In the genomic region with DNA sequence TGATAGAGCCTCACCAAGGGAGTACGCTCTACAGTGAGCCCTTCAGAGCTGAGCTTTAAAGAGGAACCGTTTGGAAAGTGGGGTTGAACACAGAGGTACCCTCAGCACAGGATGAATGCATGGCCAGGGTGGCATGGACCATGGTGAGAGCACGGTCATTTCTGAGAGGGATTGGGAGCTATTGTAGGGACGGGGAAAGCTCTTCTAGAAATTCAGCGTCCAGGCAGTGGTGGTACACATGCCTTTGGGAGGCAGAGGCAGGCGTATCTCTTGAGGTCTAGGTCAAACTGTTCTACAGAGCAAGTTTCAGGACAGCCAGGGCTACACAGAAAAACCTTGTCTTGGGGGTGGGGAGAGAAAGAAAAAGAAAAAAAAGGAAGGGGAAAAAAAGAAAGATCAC, we compare ENCODE assay signal across 19 mouse cellular contexts. TPM values are rescaled to one million over a fixed set of nuclear protein-coding genes. Genes with fewer than 3 reads are reported as not detected.
DNase-seq lines count a peak whose midpoint lies in the region; ATAC-seq and TF ChIP-seq lines count a peak whose summit lies in the region.
"Had no signal": no experiment of that assay in that cellular context is flagged by ENCODE, and none has a peak within 500 bp of the region (broad histone marks: within the 10 kb centered on the region; RNA-seq: fewer than 3 reads in every experiment).

No protein-coding gene starts in this region.

- no peak overlapping the region for H3K4me3 ChIP-seq in forebrain, embryonic 10.5 days
- H3K4me3 ChIP-seq in forebrain, embryonic 16.5 days (replicated peaks; ENCODE audit: low read length), result no peak overlapping the region
- no peak overlapping the region for H3K4me3 ChIP-seq in limb, embryonic 12.5 days (replicated peaks)
- no peak overlapping the region for H3K4me3 ChIP-seq in limb, embryonic 10.5 days
- no peak overlapping the region for H3K4me3 ChIP-seq in kidney, adult 2 months (ENCODE audit: insufficient read depth, low read depth, low read length)
- H3K4me3 ChIP-seq: lung, embryonic 15.5 days had no signal

- DNase-seq in forebrain, embryonic 10.5 days (ENCODE audit: extremely low spot score, low spot score), result no peak
- DNase-seq in limb, embryonic 10.5 days (ENCODE audit: low spot score), result no peak
- DNase-seq in thymus, postnatal 4 days, result peak; percentile 18
- DNase-seq in thymus, adult 18-20 months, result no peak
- no peak for DNase-seq in kidney, adult 2 months
- no peak for DNase-seq in kidney, postnatal 4 days
- DNase-seq: adrenal gland, postnatal 36 days; cerebellum, postnatal 10 days; heart, postnatal 10 days; kidney, adult 18-20 months; kidney, postnatal 25 days; layer of hippocampus, postnatal 36 days; left cerebral cortex, postnatal 4 days had no signal

- peaks cover 74% of the 10 kb centered on the region for H3K4me1 ChIP-seq in forebrain, embryonic 10.5 days
- peaks cover 57% of the 10 kb centered on the region for H3K4me1 ChIP-seq in forebrain, embryonic 16.5 days (replicated peaks; ENCODE audit: control insufficient read depth, insufficient read depth, low read length)
- peaks cover 52% of the 10 kb centered on the region for H3K4me1 ChIP-seq in limb, embryonic 12.5 days (replicated peaks)
- peaks cover 68% of the 10 kb centered on the region for H3K4me1 ChIP-seq in limb, embryonic 10.5 days
- H3K4me1 ChIP-seq in kidney, adult 2 months (ENCODE audit: control insufficient read depth, insufficient read depth, low read length), result peaks cover 12% of the 10 kb centered on the region

- H3K4me2 ChIP-seq in forebrain, embryonic 16.5 days (ENCODE audit: low read length), result no peak overlapping the region
- no peak overlapping the region for H3K4me2 ChIP-seq in limb, embryonic 12.5 days
- H3K4me2 ChIP-seq: lung, embryonic 15.5 days had no signal

- TF ChIP-seq POLR2A in kidney, adult 2 months (IDR thresholded peaks at IDR 0.05; ENCODE audit: low read depth, low read length), result no peak

- H3K36me3 ChIP-seq in forebrain, embryonic 10.5 days (replicated peaks), result peaks cover 80% of the 10 kb centered on the region
- peaks cover 19% of the 10 kb centered on the region for H3K36me3 ChIP-seq in forebrain, embryonic 16.5 days (ENCODE audit: control insufficient read depth, insufficient read depth)
- peaks cover 74% of the 10 kb centered on the region for H3K36me3 ChIP-seq in limb, embryonic 12.5 days
- H3K36me3 ChIP-seq in limb, embryonic 10.5 days, result peaks cover 80% of the 10 kb centered on the region
- no peaks in the 10 kb centered on the region for H3K36me3 ChIP-seq in kidney, adult 2 months (ENCODE audit: control insufficient read depth, insufficient read depth, low read length)

- WGBS in forebrain, embryonic 10.5 days, result 93% methylated on average over 6 of the region's 6 CpGs
- WGBS in forebrain, embryonic 16.5 days, result 91% methylated on average over 6 of the region's 6 CpGs
- WGBS in limb, embryonic 12.5 days, result 93% methylated on average over 6 of the region's 6 CpGs
- WGBS in limb, embryonic 10.5 days, result 91% methylated on average over 6 of the region's 6 CpGs
- 89% methylated on average over 6 of the region's 6 CpGs for WGBS in kidney, adult 2 months

- H3K9ac ChIP-seq in forebrain, embryonic 16.5 days (replicated peaks; ENCODE audit: low read depth, low read length), result no peak overlapping the region
- H3K9ac ChIP-seq in limb, embryonic 12.5 days (replicated peaks), result peak overlapping the region; percentile 23; the same call in 1 of the 2 replicates
- H3K9ac ChIP-seq: lung, embryonic 15.5 days had no signal

- no peaks in the 10 kb centered on the region for H3K9me3 ChIP-seq in forebrain, embryonic 10.5 days
- no peaks in the 10 kb centered on the region for H3K9me3 ChIP-seq in forebrain, embryonic 16.5 days (ENCODE audit: control insufficient read depth, low read length)
- no peaks in the 10 kb centered on the region for H3K9me3 ChIP-seq in limb, embryonic 12.5 days
- H3K9me3 ChIP-seq in limb, embryonic 10.5 days (replicated peaks), result no peaks in the 10 kb centered on the region
- H3K9me3 ChIP-seq: lung, embryonic 15.5 days had no signal

- no peak for TF ChIP-seq CTCF in kidney, adult 2 months (conservative IDR thresholded peaks at IDR 0.05; ENCODE audit: insufficient read depth, insufficient read length, low read depth, low read length)

- peak overlapping the region; percentile 27; the same call in 1 of the 2 replicates for H3K27ac ChIP-seq in forebrain, embryonic 10.5 days
- H3K27ac ChIP-seq in forebrain, embryonic 16.5 days (ENCODE audit: low read length), result no peak overlapping the region
- H3K27ac ChIP-seq in limb, embryonic 12.5 days, result no peak overlapping the region
- no peak overlapping the region for H3K27ac ChIP-seq in limb, embryonic 10.5 days
- H3K27ac ChIP-seq in kidney, adult 2 months (ENCODE audit: insufficient read depth, low read depth, low read length), result no peak overlapping the region
- H3K27ac ChIP-seq: hindbrain, postnatal 0 days; lung, embryonic 15.5 days had no signal

- H3K27me3 ChIP-seq in forebrain, embryonic 10.5 days (ENCODE audit: poor library complexity, severe bottlenecking), result no peaks in the 10 kb centered on the region
- H3K27me3 ChIP-seq in forebrain, embryonic 16.5 days (replicated peaks; ENCODE audit: control insufficient read depth, insufficient read depth, low read length), result no peaks in the 10 kb centered on the region
- H3K27me3 ChIP-seq in limb, embryonic 12.5 days, result no peaks in the 10 kb centered on the region
- H3K27me3 ChIP-seq in limb, embryonic 10.5 days (ENCODE audit: low read depth, poor library complexity, severe bottlenecking), result no peaks in the 10 kb centered on the region
- no peaks in the 10 kb centered on the region for H3K27me3 ChIP-seq in kidney, adult 2 months (replicated peaks; ENCODE audit: control insufficient read depth, insufficient read depth, low read length)
- H3K27me3 ChIP-seq: lung, embryonic 15.5 days; Patski had no signal

- no peak for ATAC-seq in forebrain, embryonic 16.5 days
- ATAC-seq in limb, embryonic 12.5 days (ENCODE audit: insufficient number of reproducible peaks, insufficient read depth, low FRiP score, low TSS enrichment, low read depth), result no peak
- ATAC-seq: hindbrain, postnatal 0 days; Patski had no signal

RNA-seq across cellular contexts. Expression of a gene that starts 6.1 kb away (rescaled TPM):
- polyA plus RNA-seq in forebrain, embryonic 10.5 days (2016; fragmentation: Nextera tagmentation; extraction: Ambion mirVana), result 8.7 and 10.7 TPM in 2 replicates
- polyA plus RNA-seq in forebrain, embryonic 16.5 days (2015; fragmentation: Nextera tagmentation; extraction: Ambion mirVana), result 22.0 and 22.4 TPM in 2 replicates
- polyA plus RNA-seq in limb, embryonic 12.5 days (2016; fragmentation: Nextera tagmentation; extraction: Ambion mirVana), result 12.0 and 12.6 TPM in 2 replicates
- polyA plus RNA-seq in limb, embryonic 10.5 days (2016; fragmentation: Nextera tagmentation; extraction: Ambion mirVana), result 9.9 and 10.8 TPM in 2 replicates
- 24.1 and 29.9 TPM in 2 replicates for polyA plus RNA-seq in kidney, adult 2 months (2012; rRNA removed)

RNA-seq across cellular contexts. Expression of a gene that starts 12.7 kb away (rescaled TPM):
- 35.8 and 36.7 TPM in 2 replicates for polyA plus RNA-seq in forebrain, embryonic 10.5 days (2016; fragmentation: Nextera tagmentation; extraction: Ambion mirVana)
- polyA plus RNA-seq in forebrain, embryonic 16.5 days (2015; fragmentation: Nextera tagmentation; extraction: Ambion mirVana), result 123 and 134 TPM in 2 replicates
- polyA plus RNA-seq in limb, embryonic 12.5 days (2016; fragmentation: Nextera tagmentation; extraction: Ambion mirVana), result 34.6 and 37.7 TPM in 2 replicates
- polyA plus RNA-seq in limb, embryonic 10.5 days (2016; fragmentation: Nextera tagmentation; extraction: Ambion mirVana), result 29.7 and 39.2 TPM in 2 replicates
- 3.2 and 3.7 TPM in 2 replicates for polyA plus RNA-seq in kidney, adult 2 months (2012; rRNA removed)

RNA-seq across cellular contexts. Expression of a gene that starts 20.9 kb away (rescaled TPM):
- polyA plus RNA-seq in forebrain, embryonic 10.5 days (2016; fragmentation: Nextera tagmentation; extraction: Ambion mirVana), result not detected in 2 replicates
- 0.19 and 0.58 TPM in 2 replicates for polyA plus RNA-seq in forebrain, embryonic 16.5 days (2015; fragmentation: Nextera tagmentation; extraction: Ambion mirVana)
- 2.8 and 3.0 TPM in 2 replicates for polyA plus RNA-seq in limb, embryonic 12.5 days (2016; fragmentation: Nextera tagmentation; extraction: Ambion mirVana)
- polyA plus RNA-seq in limb, embryonic 10.5 days (2016; fragmentation: Nextera tagmentation; extraction: Ambion mirVana), result 0.23 TPM in 1 of 2 replicates, not detected in the other
- polyA plus RNA-seq in kidney, adult 2 months (2012; rRNA removed), result 5.0 and 23.9 TPM in 2 replicates

RNA-seq across cellular contexts. Expression of a gene that starts 29.6 kb away (rescaled TPM):
- polyA plus RNA-seq in forebrain, embryonic 10.5 days (2016; fragmentation: Nextera tagmentation; extraction: Ambion mirVana), result not detected in 2 replicates
- polyA plus RNA-seq in forebrain, embryonic 16.5 days (2015; fragmentation: Nextera tagmentation; extraction: Ambion mirVana), result not detected in 2 replicates
- not detected in 2 replicates for polyA plus RNA-seq in limb, embryonic 12.5 days (2016; fragmentation: Nextera tagmentation; extraction: Ambion mirVana)
- not detected in 2 replicates for polyA plus RNA-seq in limb, embryonic 10.5 days (2016; fragmentation: Nextera tagmentation; extraction: Ambion mirVana)
- polyA plus RNA-seq in kidney, adult 2 months (2012; rRNA removed), result 0.56 TPM in 1 of 2 replicates, not detected in the other
- polyA plus RNA-seq: frontal cortex, adult 2 months; hindbrain, postnatal 0 days; lung, embryonic 15.5 days; Patski had no signal

RNA-seq across cellular contexts. Expression of a gene that starts 44.2 kb away (rescaled TPM):
- 12.1 and 12.5 TPM in 2 replicates for polyA plus RNA-seq in forebrain, embryonic 10.5 days (2016; fragmentation: Nextera tagmentation; extraction: Ambion mirVana)
- polyA plus RNA-seq in forebrain, embryonic 16.5 days (2015; fragmentation: Nextera tagmentation; extraction: Ambion mirVana), result 27.6 and 29.2 TPM in 2 replicates
- 21.9 and 22.4 TPM in 2 replicates for polyA plus RNA-seq in limb, embryonic 12.5 days (2016; fragmentation: Nextera tagmentation; extraction: Ambion mirVana)
- polyA plus RNA-seq in limb, embryonic 10.5 days (2016; fragmentation: Nextera tagmentation; extraction: Ambion mirVana), result 9.8 and 21.2 TPM in 2 replicates
- 430 and 469 TPM in 2 replicates for polyA plus RNA-seq in kidney, adult 2 months (2012; rRNA removed)
